Mouse (Mus musculus): ENCODE measurements around the gene Trank1.

DNA sequence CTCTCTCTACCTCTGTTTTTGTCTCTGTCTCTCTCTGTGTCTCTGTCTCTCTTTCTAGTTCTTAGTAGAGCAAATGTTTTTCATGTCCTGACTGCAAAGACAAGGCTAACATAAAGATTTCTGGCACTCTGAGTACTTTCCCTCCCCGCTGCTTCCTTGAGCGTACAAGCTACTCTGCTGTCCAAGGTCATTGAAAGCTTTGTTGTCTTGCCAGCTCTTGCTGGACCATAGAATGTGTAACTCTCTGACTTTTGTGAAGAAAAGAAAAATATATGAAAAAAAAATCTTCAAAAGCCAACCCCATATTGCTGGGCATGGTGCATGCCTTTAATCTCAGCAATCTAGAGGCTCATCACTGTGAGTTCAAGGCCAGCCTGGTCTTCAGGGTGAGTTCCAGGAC, 12.9 kb upstream of the Trank1 start:
- TF ChIP-seq CEBPB (IDR thresholded peaks at IDR 0.05; ENCODE audit: low read depth), result no peak
- no peak for TF ChIP-seq MYOG (IDR thresholded peaks at IDR 0.05; ENCODE audit: control insufficient read depth, extremely low read depth, insufficient read length)
- no peak for TF ChIP-seq USF1 (IDR thresholded peaks at IDR 0.05; ENCODE audit: low read depth)
- TF ChIP-seq CTCF (IDR thresholded peaks at IDR 0.05; ENCODE audit: control insufficient read depth, insufficient read depth, insufficient read length), result no peak
- no peak for TF ChIP-seq MAX (IDR thresholded peaks at IDR 0.05)
- no peak for TF ChIP-seq MYOD1 (IDR thresholded peaks at IDR 0.05; ENCODE audit: control insufficient read depth, insufficient read length, low read depth)
- TF ChIP-seq FOSL1 (IDR thresholded peaks at IDR 0.05; ENCODE audit: insufficient read depth, low read length, poor library complexity, severe bottlenecking), result no peak
